Mouse (Mus musculus) heart, postnatal 10 days (tissue): ENCODE data around the gene Zfp710. TPM values are rescaled to one million over a fixed set of nuclear protein-coding genes. Genes with fewer than 3 reads are reported as not detected.

Experiments used
- DNase-seq, 2 experiments: peaks; one replicate each; pipeline ENCODE4 v3.0.0; 2021
- intact Hi-C: fragments of 180-260 bp; cut with DNase I; formaldehyde crosslinking; loops from one replicate; pipeline ENCODE4 v1.15.1; 2025
- total RNA-seq, 2 experiments: library from RNA; stranded (reverse); gene quantifications; 2 replicates each; pipeline ENCODE4 v1.2.3; 2021

Gene Zfp710
- total RNA-seq, 2 experiments from 2014 or later: 20.1 to 24.4 TPM

- intact Hi-C loops: no loop called here
- peak; percentile 81 to 82 for DNase-seq
These were observed 27.6 kb downstream of the Zfp710 start for GRCm38 (mm10) chr7:80052261-80052660.

GRCm38 (mm10) chr7:80053147-80053546 lies 28.5 kb downstream of the Zfp710 start:
- intact Hi-C loops: no loop called here
- no peak for DNase-seq

- intact Hi-C loops: no loop called here
- DNase-seq: no peak
These were observed 31.2 kb downstream of the Zfp710 start for GRCm38 (mm10) chr7:80055781-80056180.

GRCm38 (mm10) chr7:80057002-80057691 lies 32.5 kb downstream of the Zfp710 start:
- DNase-seq: peak; percentile 68 to 73
- intact Hi-C loops: no loop called here

- no peak for DNase-seq
These were observed 33.2 kb downstream of the Zfp710 start for GRCm38 (mm10) chr7:80057781-80058180.

GRCm38 (mm10) chr7:80058405-80059063 lies 33.9 kb downstream of the Zfp710 start:
- intact Hi-C loops: no loop called here
- no peak for DNase-seq

More at GRCm38 (mm10) chr7:80057781-80058180, 33.2 kb downstream of the Zfp710 start:
- intact Hi-C loops: no loop called here

- intact Hi-C loops: no loop called here
- peak in 1 of 2 experiments; percentile 42 for DNase-seq
These were observed 34.6 kb downstream of the Zfp710 start for GRCm38 (mm10) chr7:80059064-80059838.

GRCm38 (mm10) chr7:80060012-80060778 lies 35.6 kb downstream of the Zfp710 start:
- intact Hi-C loops: loop anchor here (5.0 kb wide), 1 partner anchor 33 kb away; no protein-coding TSS in a partner anchor
- DNase-seq: peak; percentile 84 to 88

GRCm38 (mm10) chr7:80062083-80062826 lies 37.6 kb downstream of the Zfp710 start:
- intact Hi-C loops: loop anchor here (5.0 kb wide), 1 partner anchor 35 kb away; no protein-coding TSS in a partner anchor
- DNase-seq: no peak

GRCm38 (mm10) chr7:80063244-80063643 lies 38.6 kb downstream of the Zfp710 start:
- intact Hi-C loops: loop anchor here (5.0 kb wide), 1 partner anchor 36 kb away; no protein-coding TSS in a partner anchor
- no peak for DNase-seq

- intact Hi-C loops: loop anchor here (5.0 kb wide), 1 partner anchor 37 kb away; no protein-coding TSS in a partner anchor
- DNase-seq: no peak
These were observed 39.5 kb downstream of the Zfp710 start for GRCm38 (mm10) chr7:80063902-80064736.

GRCm38 (mm10) chr7:80065250-80065649 lies 40.6 kb downstream of the Zfp710 start:
- intact Hi-C loops: no loop called here
- peak in 1 of 2 experiments; percentile 25 for DNase-seq

- intact Hi-C loops: no loop called here
- DNase-seq: peak in 1 of 2 experiments; percentile 26
These were observed 42.3 kb downstream of the Zfp710 start for GRCm38 (mm10) chr7:80066675-80067455.

- intact Hi-C loops: no loop called here
- no peak for DNase-seq
These were observed 43.7 kb downstream of the Zfp710 start for GRCm38 (mm10) chr7:80068341-80068740.

- peak; percentile 69 to 71 for DNase-seq
- intact Hi-C loops: no loop called here
These were observed 45.2 kb downstream of the Zfp710 start for GRCm38 (mm10) chr7:80069615-80070327.

GRCm38 (mm10) chr7:80071209-80071608 lies 46.6 kb downstream of the Zfp710 start:
- intact Hi-C loops: no loop called here

GRCm38 (mm10) chr7:80072297-80072696 lies 47.7 kb downstream of the Zfp710 start:
- intact Hi-C loops: no loop called here
- no peak for DNase-seq

More at GRCm38 (mm10) chr7:80071209-80071608, 46.6 kb downstream of the Zfp710 start:
- no peak for DNase-seq
